Mouse (Mus musculus) frontal cortex, adult 2 months (tissue): ENCODE results near the gene Ccrl2. TPM values are rescaled to one million over a fixed set of nuclear protein-coding genes. Genes with fewer than 3 reads are reported as not detected.

ENCODE experiments used
- DNase-seq, 2 experiments: peaks; one replicate each; pipeline ENCODE4 v3.0.0; 2022; ENCODE audit warnings: low spot score in 1 of 2; ENCODE audit errors: extremely low spot score in 1 of 2
- polyA plus RNA-seq: library from polyadenylated mRNA; depleted of rRNA; stranded (reverse); fragments of >200 nt; gene quantifications from 2 replicates; pipeline ENCODE4 v1.2.3, GENCODE M21; 2012; rRNA removed

The Ccrl2 gene
- polyA plus RNA-seq: 1.5 and 1.6 TPM in 2 replicates

- DNase-seq: peak in 1 of 2 experiments; percentile 4
Observed at GRCm38 (mm10) chr9:111056798-111057543, at the start of gene Ccrl2. Ccrl2 (minus strand) TSS chr9:111057519.

DNA sequence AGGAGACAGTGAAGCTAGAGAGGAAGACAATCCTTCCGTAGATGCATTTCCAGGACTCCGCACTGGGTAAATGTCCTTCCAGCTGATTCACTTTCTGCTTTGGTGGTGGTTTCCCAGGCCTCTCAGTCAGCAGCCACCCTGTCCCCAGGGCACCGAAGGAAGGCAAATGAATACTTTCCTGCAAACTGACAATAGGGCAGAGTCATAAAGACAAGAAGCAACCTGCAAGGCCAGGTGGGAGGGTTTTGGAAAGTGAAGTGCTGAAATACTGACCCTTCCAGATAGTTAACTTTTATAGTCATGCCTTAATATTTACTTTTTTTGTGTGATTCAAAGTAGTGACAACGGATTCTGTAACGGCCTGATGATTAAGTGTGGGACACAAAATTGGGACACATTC lies 46.6 kb upstream of the Ccrl2 start:
- DNase-seq: no peak

DNA sequence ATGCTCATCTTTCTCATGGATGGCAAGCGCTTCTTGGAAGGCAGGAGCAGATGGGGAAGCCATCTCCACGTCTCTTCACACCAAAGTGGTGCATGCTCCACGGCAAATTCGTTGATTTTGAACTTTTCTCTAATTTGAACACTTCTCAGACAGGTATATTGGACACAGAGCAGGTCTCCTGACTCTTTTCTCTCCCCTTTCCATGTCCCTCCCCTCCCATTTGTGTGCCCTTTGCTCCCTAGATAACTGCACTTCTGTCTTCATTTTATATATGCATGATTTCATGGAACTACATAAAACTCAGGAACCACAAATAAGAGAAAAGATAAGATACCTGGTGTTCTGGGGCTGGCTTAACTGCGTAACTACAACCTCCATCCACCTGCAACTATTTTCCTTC lies 46.0 kb upstream of the Ccrl2 start:
- no peak for DNase-seq

GRCm38 (mm10) chr9:111100406-111100805 lies 43.1 kb upstream of the Ccrl2 start:
- DNase-seq: no peak

DNA sequence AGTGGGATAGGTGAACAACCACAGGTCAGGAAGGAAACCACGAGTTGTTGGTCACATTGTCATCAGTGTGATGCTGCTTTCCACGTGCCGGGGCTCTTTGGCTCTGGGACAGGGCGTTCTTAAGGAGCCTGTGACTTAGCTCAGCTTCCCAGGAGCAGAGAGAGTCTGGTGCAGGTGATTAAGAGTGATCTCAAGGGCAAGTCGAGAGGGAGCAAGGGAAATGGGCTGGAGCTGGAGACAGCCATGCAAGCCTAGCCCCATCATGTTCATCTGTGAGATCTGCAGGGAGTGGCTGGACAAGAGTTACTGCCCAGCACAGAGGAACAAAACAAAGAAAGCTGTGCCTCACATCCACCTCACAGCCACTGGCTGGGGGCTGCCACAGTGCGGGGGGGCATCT lies 40.2 kb upstream of the Ccrl2 start:
- no peak for DNase-seq

GRCm38 (mm10) chr9:111096419-111097326 lies 39.4 kb upstream of the Ccrl2 start:
- no peak for DNase-seq

DNA sequence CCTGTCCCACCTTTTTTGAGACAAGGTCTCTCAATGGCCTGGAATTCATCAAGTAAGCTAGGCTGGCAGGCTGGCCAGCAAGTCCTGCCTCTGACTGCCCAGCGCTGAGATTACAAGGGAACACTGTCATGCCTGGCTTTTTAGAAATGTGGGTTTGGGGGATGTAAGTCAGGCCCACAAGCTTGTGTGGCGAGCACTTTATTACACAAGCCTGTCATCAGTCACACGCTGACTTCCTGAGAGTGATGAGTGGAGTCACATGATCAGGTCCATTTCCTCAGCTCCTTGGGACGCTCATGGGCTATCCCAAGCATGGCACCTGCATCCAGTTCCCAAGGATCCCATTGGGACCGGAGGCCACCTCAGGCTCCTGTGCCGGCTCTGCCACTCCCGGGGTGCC lies 38.4 kb upstream of the Ccrl2 start:
- DNase-seq: no peak

DNA sequence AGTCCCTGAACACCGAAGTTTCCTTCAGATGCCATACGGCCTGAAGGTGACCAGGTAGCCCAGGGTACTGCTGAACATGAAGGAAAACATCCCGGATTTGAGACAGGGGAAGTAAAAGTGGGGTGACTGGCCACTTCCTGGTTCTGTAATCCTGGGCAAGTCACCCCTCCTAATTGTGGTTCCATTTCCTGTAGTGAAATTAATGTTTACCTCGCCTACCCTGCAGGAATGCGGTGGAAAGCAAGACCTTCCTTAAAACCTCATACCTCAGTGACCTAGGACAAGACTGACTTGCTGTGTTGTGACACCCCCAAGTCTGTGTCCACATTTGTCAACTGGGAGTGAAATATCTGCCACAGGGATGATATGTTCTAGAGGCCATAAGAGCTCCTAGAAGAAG lies 37.3 kb upstream of the Ccrl2 start:
- DNase-seq: no peak

DNA sequence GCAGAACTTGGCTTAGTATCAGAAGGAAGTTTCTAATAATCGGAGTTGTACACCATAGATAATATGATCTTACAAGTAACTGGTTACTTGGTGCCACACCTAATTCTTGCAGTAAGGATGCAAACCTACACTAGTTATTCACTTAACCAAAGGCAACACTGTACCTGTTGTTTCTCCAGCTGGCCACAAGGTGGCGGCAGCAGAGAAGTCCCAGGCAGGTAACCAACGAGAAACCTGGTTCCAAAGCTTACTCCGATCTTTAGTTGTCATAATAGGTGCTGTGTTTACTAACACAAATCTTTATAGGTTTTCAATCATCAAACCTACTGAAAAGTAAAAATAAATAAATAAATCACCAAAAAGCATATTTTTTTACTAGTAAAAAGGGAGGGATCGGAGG lies 35.8 kb upstream of the Ccrl2 start:
- peak in 1 of 2 experiments; percentile 75 for DNase-seq

GRCm38 (mm10) chr9:111092657-111093056 lies 35.3 kb upstream of the Ccrl2 start:
- peak in 1 of 2 experiments; percentile 48 for DNase-seq

GRCm38 (mm10) chr9:111088886-111089285 lies 31.6 kb upstream of the Ccrl2 start:
- DNase-seq: no peak

DNA sequence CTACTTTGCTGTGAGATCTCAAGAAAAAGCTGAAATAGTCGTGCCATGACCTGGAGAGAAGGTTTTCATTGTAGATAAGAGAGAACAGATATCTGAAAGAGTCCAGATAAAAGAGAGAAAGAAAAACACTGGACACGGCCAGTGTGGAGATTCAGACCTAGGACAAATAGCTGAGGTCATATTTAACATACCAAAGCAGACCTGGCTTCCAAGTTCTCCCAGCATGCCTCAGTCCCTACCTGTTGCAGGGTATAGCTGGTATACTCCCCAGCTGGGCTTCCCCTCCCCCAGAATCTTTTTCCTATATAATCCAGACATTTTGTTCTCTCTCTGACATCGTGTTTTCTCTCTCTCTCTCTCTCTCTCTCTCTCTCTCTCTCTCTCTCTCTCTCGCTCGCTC lies 30.6 kb upstream of the Ccrl2 start:
- DNase-seq: no peak

GRCm38 (mm10) chr9:111086995-111087606 lies 29.8 kb upstream of the Ccrl2 start:
- no peak for DNase-seq

DNA sequence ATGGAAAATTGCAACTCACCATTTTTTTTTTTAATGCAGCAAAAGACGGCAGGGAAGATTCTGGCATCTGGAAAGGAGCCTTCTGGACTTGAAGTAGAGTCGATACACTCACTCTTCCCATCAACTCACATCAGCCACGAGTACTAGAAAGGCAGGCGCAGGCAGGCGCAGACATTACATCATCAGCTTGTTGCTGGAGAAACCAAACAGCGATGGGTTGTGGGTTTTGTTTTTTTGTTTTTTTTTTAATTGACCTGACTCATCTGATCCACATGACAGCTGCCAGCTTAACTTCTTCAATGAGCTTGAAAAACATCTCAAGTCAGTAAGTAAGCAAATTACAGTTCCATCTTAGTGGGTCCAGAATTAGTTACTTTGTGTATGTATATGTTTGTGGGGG lies 28.8 kb upstream of the Ccrl2 start:
- no peak for DNase-seq

DNA sequence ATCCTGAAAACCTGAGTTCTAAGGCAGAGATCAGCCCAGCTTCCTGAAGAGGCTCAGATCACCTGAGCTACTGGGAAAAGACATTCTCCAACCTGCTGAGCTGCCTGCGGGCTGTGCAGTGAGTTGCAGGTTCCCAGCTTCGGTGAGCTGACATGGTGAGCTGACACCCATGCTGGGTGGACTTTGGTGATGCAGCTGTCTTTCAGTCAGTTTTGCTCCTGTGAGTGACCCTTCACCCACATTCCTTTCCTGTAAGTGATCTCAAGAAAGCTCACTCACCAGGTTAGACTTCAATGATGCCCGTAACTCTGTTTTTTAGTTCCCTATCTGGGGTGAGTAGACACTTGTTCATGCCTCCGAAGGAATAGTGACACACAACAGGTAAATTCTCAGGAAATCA lies 28.0 kb upstream of the Ccrl2 start:
- DNase-seq: no peak

DNA sequence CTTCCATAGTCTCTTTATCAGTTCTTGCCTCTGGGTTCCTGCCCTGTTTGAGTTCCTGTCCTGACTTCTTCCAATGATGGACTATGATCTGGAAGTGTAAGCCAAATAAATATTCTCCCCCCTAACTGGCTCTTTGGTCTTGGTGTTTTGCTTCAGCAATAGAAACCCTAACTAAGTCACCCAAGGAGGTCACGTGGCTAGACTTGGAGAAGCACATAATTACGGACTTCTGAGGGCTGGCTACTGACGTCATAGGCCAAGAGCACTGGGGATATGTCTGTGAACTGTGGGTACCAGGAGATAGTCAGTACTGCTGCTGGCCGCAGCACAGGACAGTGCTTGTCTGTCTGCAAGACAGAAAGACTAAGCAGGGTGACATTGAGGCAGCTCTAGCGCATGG lies 24.4 kb upstream of the Ccrl2 start:
- no peak for DNase-seq

DNA sequence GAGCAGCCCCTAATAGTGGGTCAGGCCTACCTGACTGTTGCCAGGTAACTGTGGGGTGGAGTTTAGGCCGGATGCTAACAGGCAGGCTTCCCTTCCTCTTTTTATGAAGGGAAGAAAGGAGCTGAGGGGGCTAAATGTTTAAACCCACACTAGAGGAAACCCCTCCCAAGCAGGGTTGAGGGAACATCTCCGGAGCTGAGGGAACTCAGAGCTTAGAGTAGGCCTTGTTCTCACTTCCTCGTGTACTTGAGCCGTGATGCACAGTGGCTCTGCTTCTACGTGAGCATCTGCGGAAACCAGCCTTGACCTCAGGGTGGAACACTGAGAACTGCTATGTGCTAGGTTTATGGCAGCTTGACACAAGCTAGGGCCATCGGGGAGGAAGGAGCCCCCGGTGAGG lies 23.5 kb upstream of the Ccrl2 start:
- DNase-seq: no peak

DNA sequence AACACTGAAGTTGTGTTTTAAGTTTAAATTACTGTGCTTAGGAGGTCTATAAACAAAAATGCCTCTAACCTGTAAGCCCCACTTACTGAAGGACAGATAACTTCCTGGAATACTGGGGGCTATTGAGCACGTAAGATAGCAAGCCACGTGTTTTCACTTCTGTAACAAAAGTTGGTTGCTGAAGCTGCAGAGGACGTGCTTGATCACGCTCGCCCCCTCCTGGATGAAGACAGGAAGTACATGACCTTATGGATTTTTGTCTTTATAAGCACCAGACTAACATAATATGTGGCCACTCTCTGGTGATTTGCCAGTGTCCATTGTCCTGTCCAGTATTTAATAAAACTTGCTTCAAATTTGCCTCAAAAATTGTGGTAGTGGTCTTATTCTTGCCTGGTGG lies 20.4 kb upstream of the Ccrl2 start:
- peak in 1 of 2 experiments; percentile 28 for DNase-seq

- DNase-seq: no peak
Observed at GRCm38 (mm10) chr9:111072971-111073370, 15.7 kb upstream of the Ccrl2 start.

GRCm38 (mm10) chr9:111072175-111072574 lies 14.9 kb upstream of the Ccrl2 start:
- DNase-seq: peak in 1 of 2 experiments; percentile 41

DNA sequence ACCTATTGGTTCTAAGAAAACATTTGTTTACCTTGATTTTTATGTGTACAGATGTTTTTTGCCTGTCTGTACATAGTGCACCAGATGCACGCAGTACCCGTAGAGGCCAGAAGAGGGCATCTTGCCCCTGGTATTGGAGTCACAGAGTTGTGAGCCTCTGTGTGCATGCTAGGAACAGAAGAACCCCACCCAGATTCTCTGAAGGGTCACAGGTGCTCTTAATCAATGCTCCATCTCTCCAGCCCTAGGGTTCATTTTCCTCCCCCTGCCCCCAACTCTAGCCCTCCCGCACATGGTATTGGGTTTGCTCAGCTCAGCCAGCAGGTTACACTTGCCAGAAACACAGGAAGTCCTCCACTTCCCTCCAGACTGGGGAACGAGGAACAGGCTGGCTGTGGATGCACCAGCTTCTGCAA lies 13.2 kb upstream of the Ccrl2 start:
- peak in 1 of 2 experiments; percentile 51 for DNase-seq
